Mouse (Mus musculus) MEL (cell line): Measurements from ENCODE around the gene Nkx2-9. TPM values are rescaled to one million over a fixed set of nuclear protein-coding genes. Genes with fewer than 3 reads are reported as not detected.

Experiments
- DNase-seq: peaks from one replicate; pipeline ENCODE4 v3.0.0; 2011; ENCODE audit warnings: low read depth, low spot score
- H3K27ac ChIP-seq: 2 replicates; pipeline ENCODE4 v1.5.1; 2012; ENCODE audit warnings: low read depth, mild to moderate bottlenecking, control low read depth, low read length, moderate library complexity; ENCODE audit not compliant: control insufficient read depth
- H3K27me3 ChIP-seq, 2 experiments: fragments of 150-350 bp in 1 of 2; sonication (generic) in 1 of 2; 2 replicates each; pipeline ENCODE4 v1.6.1; 2012; ENCODE audit warnings: low read length in 2 of 2, mild to moderate bottlenecking in 2 of 2, improper control_type of control experiment in 1 of 2, moderate library complexity in 1 of 2; ENCODE audit not compliant: insufficient read depth in 2 of 2, control insufficient read depth in 1 of 2
- H3K36me3 ChIP-seq, 2 experiments: 2 replicates each; pipeline ENCODE4 v1.6.1; 2012 to 2014; ENCODE audit warnings: low read length in 2 of 2, improper control_type of control experiment in 1 of 2, inconsistent platforms in 1 of 2, mild to moderate bottlenecking in 1 of 2; ENCODE audit not compliant: insufficient read depth in 2 of 2, control insufficient read depth in 1 of 2
- H3K4me1 ChIP-seq, 2 experiments: fragments of 150-350 bp in 1 of 2; sonication (generic) in 1 of 2; 2 replicates each; pipeline ENCODE4 v1.6.1; 2012; ENCODE audit warnings: low read length in 2 of 2, improper control_type of control experiment in 1 of 2, mild to moderate bottlenecking in 1 of 2; ENCODE audit not compliant: insufficient read depth in 2 of 2, control insufficient read depth in 1 of 2
- H3K4me3 ChIP-seq, 2 experiments: fragments of 150-350 bp in 1 of 2; sonication (generic) in 1 of 2; 2 replicates each; pipeline ENCODE4 v1.5.1; 2012; ENCODE audit warnings: low read depth in 2 of 2, low read length in 2 of 2, mild to moderate bottlenecking in 2 of 2, moderate library complexity in 2 of 2, control low read depth in 1 of 2, improper control_type of control experiment in 1 of 2; ENCODE audit not compliant: control insufficient read depth in 1 of 2, insufficient read depth in 1 of 2
- H3K79me2 ChIP-seq: 2 replicates; pipeline ENCODE4 v1.6.1; 2012; ENCODE audit warnings: mild to moderate bottlenecking, low read length, moderate library complexity; ENCODE audit not compliant: control insufficient read depth, poor library complexity, insufficient read depth
- H3K9ac ChIP-seq: 2 replicates; pipeline ENCODE4 v1.6.1; 2012; ENCODE audit warnings: low read depth, mild to moderate bottlenecking, control low read depth, low read length, moderate library complexity; ENCODE audit not compliant: control insufficient read depth, poor library complexity, severe bottlenecking
- H3K9me3 ChIP-seq: fragments of 150-350 bp; sonication (generic); replicated peaks from 2 replicates; pipeline ENCODE4 v1.6.1; 2012; ENCODE audit warnings: mild to moderate bottlenecking, low read length, improper control_type of control experiment, moderate library complexity; ENCODE audit not compliant: insufficient read depth
- BHLHE40 ChIP-seq: IDR thresholded peaks from 2 replicates; pipeline ENCODE4 v1.6.1; 2012; ENCODE audit warnings: low read depth, mild to moderate bottlenecking, inconsistent platforms, low read length, improper control_type of control experiment, borderline replicate concordance
- CHD2 ChIP-seq: IDR thresholded peaks from 2 replicates; pipeline ENCODE4 v1.6.1; 2011; ENCODE audit warnings: low read length, improper control_type of control experiment
- CTCF ChIP-seq, 3 experiments: IDR thresholded peaks in 2 of 3; conservative IDR thresholded peaks in 1 of 3; 2 replicates each; pipeline ENCODE4 v1.5.1; 2011 to 2012; ENCODE audit warnings: low read length in 3 of 3, low read depth in 2 of 3, mild to moderate bottlenecking in 2 of 3, improper control_type of control experiment in 1 of 3, inconsistent platforms in 1 of 3, mixed read lengths in 1 of 3, moderate library complexity in 1 of 3; ENCODE audit not compliant: control insufficient read depth in 1 of 3, insufficient read depth in 1 of 3, poor library complexity in 1 of 3, severe bottlenecking in 1 of 3
- E2F4 ChIP-seq: IDR thresholded peaks from 2 replicates; pipeline ENCODE4 v1.6.1; 2011; ENCODE audit warnings: low read depth, low read length, improper control_type of control experiment, borderline replicate concordance
- ELF1 ChIP-seq: IDR thresholded peaks from 2 replicates; pipeline ENCODE4 v1.6.1; 2014; ENCODE audit warnings: low read depth, mild to moderate bottlenecking, inconsistent platforms, low read length, improper control_type of control experiment, moderate library complexity
- EP300 ChIP-seq, 2 experiments: IDR thresholded peaks; 2 replicates each; pipeline ENCODE4 v1.6.1; 2011; ENCODE audit warnings: improper control_type of control experiment in 2 of 2, low read length in 2 of 2, low read depth in 1 of 2, mild to moderate bottlenecking in 1 of 2
- ETS1 ChIP-seq: IDR thresholded peaks from 2 replicates; pipeline ENCODE4 v1.6.1; 2012; ENCODE audit warnings: low read depth, mild to moderate bottlenecking, inconsistent platforms, low read length, improper control_type of control experiment, moderate library complexity
- GABPA ChIP-seq: IDR thresholded peaks from 2 replicates; pipeline ENCODE4 v1.6.1; 2012; ENCODE audit warnings: low read depth, mild to moderate bottlenecking, inconsistent platforms, low read length, improper control_type of control experiment, moderate library complexity
- GATA1 ChIP-seq: IDR thresholded peaks from 2 replicates; pipeline ENCODE4 v1.6.1; 2011; ENCODE audit warnings: low read depth, low read length, improper control_type of control experiment
- HCFC1 ChIP-seq: IDR thresholded peaks from 2 replicates; pipeline ENCODE4 v1.6.1; 2012; ENCODE audit warnings: low read depth, mild to moderate bottlenecking, inconsistent platforms, low read length, improper control_type of control experiment, moderate library complexity
- KAT2A ChIP-seq: conservative IDR thresholded peaks from 2 replicates; pipeline ENCODE4 v1.6.1; 2012; ENCODE audit warnings: low read depth, low read length, improper control_type of control experiment, inconsistent platforms
- MAX ChIP-seq: IDR thresholded peaks from 2 replicates; pipeline ENCODE4 v1.6.1; 2011; ENCODE audit warnings: low read length, improper control_type of control experiment
- MAZ ChIP-seq: IDR thresholded peaks from 2 replicates; pipeline ENCODE4 v1.6.1; 2012; ENCODE audit warnings: low read depth, mild to moderate bottlenecking, inconsistent platforms, low read length, improper control_type of control experiment
- MXI1 ChIP-seq: IDR thresholded peaks from 2 replicates; pipeline ENCODE4 v1.6.1; 2011; ENCODE audit warnings: mild to moderate bottlenecking, low read depth, low read length, improper control_type of control experiment
- MYB ChIP-seq: IDR thresholded peaks from 2 replicates; pipeline ENCODE4 v1.6.1; 2011; ENCODE audit warnings: mild to moderate bottlenecking, low read depth, low read length, improper control_type of control experiment
- MYC ChIP-seq: IDR thresholded peaks from 2 replicates; pipeline ENCODE4 v1.6.1; 2011; ENCODE audit warnings: low read depth, mild to moderate bottlenecking, low read length, improper control_type of control experiment, moderate library complexity
- POLR2A ChIP-seq, 2 experiments: IDR thresholded peaks; 2 replicates each; pipeline ENCODE4 v1.6.1; 2011 to 2012; ENCODE audit warnings: low read length in 2 of 2, mild to moderate bottlenecking in 2 of 2, control low read depth in 1 of 2, improper control_type of control experiment in 1 of 2, low read depth in 1 of 2, moderate library complexity in 1 of 2; ENCODE audit not compliant: control insufficient read depth in 1 of 2, insufficient read depth in 1 of 2, poor library complexity in 1 of 2
- RAD21 ChIP-seq: IDR thresholded peaks from 2 replicates; pipeline ENCODE4 v1.6.1; 2011; ENCODE audit warnings: mild to moderate bottlenecking, low read depth, low read length, improper control_type of control experiment
- RCOR1 ChIP-seq: IDR thresholded peaks from 2 replicates; pipeline ENCODE4 v1.6.1; 2012; ENCODE audit warnings: low read depth, mild to moderate bottlenecking, inconsistent platforms, low read length, improper control_type of control experiment
- SIN3A ChIP-seq: IDR thresholded peaks from 2 replicates; pipeline ENCODE4 v1.6.1; 2012; ENCODE audit warnings: low read length, improper control_type of control experiment, inconsistent platforms
- SMC3 ChIP-seq: IDR thresholded peaks from 2 replicates; pipeline ENCODE4 v1.6.1; 2011; ENCODE audit warnings: low read depth, low read length, improper control_type of control experiment
- TAL1 ChIP-seq: IDR thresholded peaks from 2 replicates; pipeline ENCODE4 v1.6.1; 2012; ENCODE audit warnings: mild to moderate bottlenecking, inconsistent platforms, low read length, moderate library complexity, mixed read lengths
- TBP ChIP-seq: IDR thresholded peaks from 2 replicates; pipeline ENCODE4 v1.8.0; 2011; ENCODE audit warnings: low read depth, low read length, improper control_type of control experiment
- UBTF ChIP-seq: IDR thresholded peaks from 2 replicates; pipeline ENCODE4 v1.6.1; 2012; ENCODE audit warnings: low read depth, mild to moderate bottlenecking, inconsistent platforms, low read length, improper control_type of control experiment, moderate library complexity, borderline replicate concordance; ENCODE audit not compliant: insufficient read depth
- USF1 ChIP-seq: IDR thresholded peaks from 2 replicates; pipeline ENCODE4 v1.6.1; 2014; ENCODE audit warnings: low read depth, mild to moderate bottlenecking, inconsistent platforms, low read length, improper control_type of control experiment, moderate library complexity
- USF2 ChIP-seq, 2 experiments: IDR thresholded peaks; 2 replicates each; pipeline ENCODE4 v1.6.1; 2011 to 2012; ENCODE audit warnings: improper control_type of control experiment in 2 of 2, low read length in 2 of 2, borderline replicate concordance in 1 of 2, inconsistent platforms in 1 of 2, low read depth in 1 of 2, mild to moderate bottlenecking in 1 of 2; ENCODE audit not compliant: insufficient read depth in 1 of 2
- ZMIZ1 ChIP-seq: IDR thresholded peaks from 2 replicates; pipeline ENCODE4 v1.6.1; 2012; ENCODE audit warnings: low read depth, mild to moderate bottlenecking, inconsistent platforms, low read length, improper control_type of control experiment, moderate library complexity
- polyA plus RNA-seq, 2 experiments: library from polyadenylated mRNA; stranded (reverse) in 1 of 2; unstranded in 1 of 2; fragments of >175 nt in 1 of 2; fragments of >200 nt in 1 of 2; gene quantifications; 2 replicates each; pipeline versions ENCODE4 v1.2.1 to v1.2.4; 2012; ENCODE audit warnings: low replicate concordance in 2 of 2, low read depth in 1 of 2; ENCODE audit not compliant: insufficient read length in 2 of 2, insufficient read depth in 1 of 2, missing spikeins in 1 of 2
- total RNA-seq: library from RNA; depleted of rRNA; stranded (reverse); fragments of 300-350 nt; gene quantifications from 2 replicates; pipeline ENCODE4 v1.2.3, GENCODE M21; 2012

Nkx2-9 gene
- total and polyA plus RNA-seq, 3 experiments = not detected

DNA sequence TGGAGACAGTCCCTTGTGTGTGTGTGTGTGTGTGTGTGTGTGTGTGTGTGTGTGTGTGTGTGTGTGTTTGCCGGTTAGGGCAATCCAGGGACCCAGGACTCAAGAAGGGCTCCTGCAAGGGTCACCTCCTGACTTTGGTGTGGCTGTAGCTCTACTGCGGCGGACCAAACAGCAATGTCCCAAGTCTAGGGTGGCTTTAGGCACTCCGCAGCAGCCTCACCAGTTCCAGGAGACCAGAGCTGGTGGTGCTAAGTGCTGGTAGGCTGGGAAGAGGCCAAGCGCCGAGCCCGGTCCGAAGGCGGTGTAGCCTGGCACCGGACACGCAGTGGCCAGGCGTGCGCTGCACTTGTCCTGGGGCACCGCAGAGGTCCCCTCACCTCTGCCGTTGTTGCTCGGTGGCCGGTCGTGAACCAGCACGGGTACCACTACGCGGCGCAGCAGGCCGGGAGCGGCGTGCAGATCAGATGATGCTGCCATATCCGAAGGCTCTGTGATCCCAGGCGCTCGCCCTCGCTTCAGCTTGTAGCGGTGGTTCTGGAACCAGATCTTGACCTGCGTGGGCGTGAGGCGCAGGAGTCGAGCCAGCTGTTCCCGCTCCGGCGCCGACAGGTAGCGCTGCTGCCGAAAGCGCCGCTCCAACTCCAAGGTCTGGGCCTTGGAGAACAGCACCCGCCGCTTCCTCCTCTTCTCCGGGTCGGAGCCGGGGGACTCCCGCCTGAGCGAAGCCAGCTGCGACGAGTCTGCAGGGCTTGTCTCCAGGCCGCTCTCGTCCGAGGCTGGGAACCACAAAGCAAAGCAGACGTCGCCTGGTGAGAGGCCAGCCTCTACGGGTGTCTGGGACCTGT, 1.4 kb downstream of the Nkx2-9 start:
- DNase-seq = no peak
- no peak overlapping the region for H3K9ac ChIP-seq
- H3K9me3 ChIP-seq = no peaks in the 10 kb centered on the region
- H3K4me3 ChIP-seq = no peak overlapping the region
- no peaks in the 10 kb centered on the region for H3K79me2 ChIP-seq
- H3K4me1 ChIP-seq = no peaks in the 10 kb centered on the region
- H3K27ac ChIP-seq = no peak overlapping the region
- no peaks in the 10 kb centered on the region for H3K36me3 ChIP-seq
- TF ChIP-seq GABPA = no peak
- no peak for TF ChIP-seq SIN3A
- TF ChIP-seq UBTF = no peak
- no peak for TF ChIP-seq KAT2A
- no peak for TF ChIP-seq MAX
- no peak for TF ChIP-seq EP300 (IDR thresholded peaks at IDR 0.05; ENCODE audit: low read depth in 1 of 2, low read length in 2 of 2)
- no peak for TF ChIP-seq HCFC1
- TF ChIP-seq ZMIZ1 = no peak
- TF ChIP-seq POLR2A (IDR thresholded peaks at IDR 0.05; ENCODE audit: control insufficient read depth in 1 of 2, insufficient read depth in 1 of 2, low read depth in 1 of 2, low read length in 2 of 2, poor library complexity in 1 of 2) = no peak
- TF ChIP-seq ETS1 = no peak
- no peak for TF ChIP-seq E2F4
- no peak for TF ChIP-seq MXI1
- no peak for TF ChIP-seq MYC
- no peak for TF ChIP-seq USF2 (IDR thresholded peaks at IDR 0.05; ENCODE audit: borderline replicate concordance in 1 of 2, insufficient read depth in 1 of 2, low read depth in 1 of 2, low read length in 2 of 2)
- no peak for TF ChIP-seq ELF1
- TF ChIP-seq TBP = no peak
- TF ChIP-seq CHD2 = no peak
- TF ChIP-seq TAL1 = no peak
- peaks cover 2 to 6% of the 10 kb centered on the region in 2 experiments; a peak in 3 of 4 replicates for H3K27me3 ChIP-seq

- Histone ChIP-seq H3K27me3 (peaks cover 2% of the 10 kb centered on the region in 2 experiments; a peak in 2 of 4 replicates), H3K9me3 (no peaks in the 10 kb centered on the region), H3K27ac (no peak overlapping the region), H3K36me3 (no peaks in the 10 kb centered on the region), H3K4me1 (no peaks in the 10 kb centered on the region), H3K79me2 (no peaks in the 10 kb centered on the region), H3K4me3 (no peak overlapping the region), H3K9ac (no peak overlapping the region)
- no peak for TF ChIP-seq MYB
- no peak for TF ChIP-seq USF2 (IDR thresholded peaks at IDR 0.05; ENCODE audit: borderline replicate concordance in 1 of 2, insufficient read depth in 1 of 2, low read depth in 1 of 2, low read length in 2 of 2)
- TF ChIP-seq RAD21 = no peak
- TF ChIP-seq SIN3A = no peak
- no peak for TF ChIP-seq GATA1
- TF ChIP-seq E2F4 = no peak
- no peak for TF ChIP-seq ETS1
- TF ChIP-seq ELF1 = no peak
- no peak for TF ChIP-seq TAL1
- TF ChIP-seq MAX = no peak
- TF ChIP-seq SMC3 = no peak
- TF ChIP-seq CTCF (IDR thresholded peaks at IDR 0.05 in 2 of 3, conservative IDR thresholded peaks at IDR 0.05 in 1 of 3; ENCODE audit: control insufficient read depth in 1 of 3, insufficient read depth in 1 of 3, low read depth in 2 of 3, low read length in 3 of 3, poor library complexity in 1 of 3, severe bottlenecking in 1 of 3) = no peak
- no peak for TF ChIP-seq TBP
- TF ChIP-seq RCOR1 = no peak
- no peak for TF ChIP-seq MXI1
- no peak for TF ChIP-seq BHLHE40
- no peak for TF ChIP-seq USF1
- no peak for TF ChIP-seq MAZ
- TF ChIP-seq CHD2 = no peak
- no peak for DNase-seq
Measured at GRCm38 (mm10) chr12:56610851-56611250, 2.2 kb downstream of the Nkx2-9 start.
